Mouse (Mus musculus): ENCODE data around the gene Sspo.

Gene Sspo

GRCm38 (mm10) chr6:48435706-48436349 lies 12.2 kb upstream of the Sspo start:
- DNase-seq (ENCODE audit: low spot score in 2 of 2), result no peak

- DNase-seq (ENCODE audit: low spot score in 2 of 2), result no peak
Observed at GRCm38 (mm10) chr6:48437679-48438376, 10.2 kb upstream of the Sspo start.

GRCm38 (mm10) chr6:48438475-48439125 lies 9.4 kb upstream of the Sspo start:
- no peak for DNase-seq (ENCODE audit: low spot score in 2 of 2)

GRCm38 (mm10) chr6:48439654-48440053 lies 8.4 kb upstream of the Sspo start:
- DNase-seq (ENCODE audit: low spot score in 2 of 2), result no peak

GRCm38 (mm10) chr6:48440306-48441014 lies 7.6 kb upstream of the Sspo start:
- DNase-seq (ENCODE audit: low spot score in 2 of 2), result no peak

- DNase-seq (ENCODE audit: low spot score in 2 of 2), result peak; percentile 76 to 80
Observed at GRCm38 (mm10) chr6:48443592-48444309, 4.3 kb upstream of the Sspo start.

- DNase-seq (ENCODE audit: low spot score in 2 of 2), result peak; percentile 49 to 50
Observed at GRCm38 (mm10) chr6:48444310-48445180, 3.5 kb upstream of the Sspo start.

- no peak for DNase-seq (ENCODE audit: low spot score in 2 of 2)
Observed at GRCm38 (mm10) chr6:48445181-48446101, 2.6 kb upstream of the Sspo start, which contains the start of gene Zfp467. Zfp467 (minus strand) TSS chr6:48445825.

GRCm38 (mm10) chr6:48446256-48446655 lies 1.8 kb upstream of the Sspo start:
- DNase-seq (ENCODE audit: low spot score in 2 of 2), result no peak

GRCm38 (mm10) chr6:48446896-48447295 lies 1.1 kb upstream of the Sspo start:
- no peak for DNase-seq (ENCODE audit: low spot score in 2 of 2)

- no peak for DNase-seq (ENCODE audit: low spot score in 2 of 2)
Observed at GRCm38 (mm10) chr6:48448527-48448926, 498 bp downstream of the Sspo start.

GRCm38 (mm10) chr6:48452151-48452550 lies 4.1 kb downstream of the Sspo start:
- no peak for DNase-seq (ENCODE audit: low spot score in 2 of 2)

- DNase-seq (ENCODE audit: low spot score in 2 of 2), result no peak
Observed at GRCm38 (mm10) chr6:48452771-48453170, 4.7 kb downstream of the Sspo start.

- peak; percentile 52 to 61 for DNase-seq (ENCODE audit: low spot score in 2 of 2)
Observed at GRCm38 (mm10) chr6:48464966-48465679, 17.1 kb downstream of the Sspo start.

- DNase-seq (ENCODE audit: low spot score in 2 of 2), result no peak
Observed at GRCm38 (mm10) chr6:48466715-48467114, 18.7 kb downstream of the Sspo start.

- DNase-seq (ENCODE audit: low spot score in 2 of 2), result no peak
Observed at GRCm38 (mm10) chr6:48467490-48467889, 19.5 kb downstream of the Sspo start.

- no peak for DNase-seq (ENCODE audit: low spot score in 2 of 2)
Observed at GRCm38 (mm10) chr6:48470739-48471138, 22.7 kb downstream of the Sspo start.

- no peak for DNase-seq (ENCODE audit: low spot score in 2 of 2)
Observed at GRCm38 (mm10) chr6:48478446-48478845, 30.4 kb downstream of the Sspo start.

GRCm38 (mm10) chr6:48482501-48482900 lies 34.5 kb downstream of the Sspo start:
- no peak for DNase-seq (ENCODE audit: low spot score in 2 of 2)
